Mouse (Mus musculus): ENCODE measurements at regions not wholly inside any gene's neighbourhood (a gene's known extent, or its start where the extent isn't known, plus 50 kb on each side); places are given as distances from the start of the nearest gene placed in this dataset.

DNA sequence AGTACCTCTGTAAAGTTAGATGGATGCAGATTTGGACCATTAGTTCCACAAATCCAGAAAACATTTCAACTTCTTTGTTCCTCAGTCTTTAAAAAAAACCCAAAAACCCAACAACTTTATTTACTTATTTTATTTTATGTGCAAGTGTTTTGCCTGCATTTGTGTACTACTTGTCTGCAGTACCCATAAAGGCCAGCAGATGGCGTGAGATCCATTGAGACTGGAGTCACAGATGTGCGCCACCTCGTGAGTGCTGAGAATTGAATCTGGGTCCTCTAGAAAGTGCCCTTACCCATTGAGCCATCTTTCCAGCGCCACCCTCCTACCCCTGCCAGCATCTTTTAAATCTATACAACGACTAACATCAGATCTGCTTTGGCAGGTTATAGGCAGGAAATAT is 53.0 kb downstream of the Gm12689 start:
- DNase-seq (ENCODE audit: extremely low read depth, insufficient read length, low spot score), result no peak

GRCm38 (mm10) chr4:99353122-99353774 is 57.5 kb downstream of the Gm12689 start:
- no peak for DNase-seq (ENCODE audit: extremely low read depth, insufficient read length, low spot score)

DNA sequence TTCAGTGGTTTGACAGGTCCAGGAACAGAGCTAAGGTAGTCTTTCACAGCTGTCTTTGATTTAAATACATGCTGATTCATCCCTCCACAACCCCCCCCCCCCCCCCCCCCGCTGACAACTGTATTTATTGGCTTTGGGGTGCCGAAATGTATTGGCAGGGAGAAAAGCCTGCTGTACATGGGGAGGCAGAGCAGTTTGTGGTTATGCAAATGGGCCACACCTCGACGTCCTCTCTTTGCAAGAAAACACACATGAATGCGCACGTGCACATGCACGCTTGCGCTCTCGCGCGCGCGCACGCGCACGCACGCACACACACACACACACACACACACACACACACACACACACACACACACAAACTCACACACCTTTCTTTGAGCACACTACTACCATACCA is 58.5 kb downstream of the Gm12689 start:
- DNase-seq (ENCODE audit: extremely low read depth, insufficient read length, low spot score), result no peak

- DNase-seq (ENCODE audit: extremely low read depth, insufficient read length, low spot score), result no peak
Measured at GRCm38 (mm10) chr4:99354835-99355234, 59.1 kb downstream of the Gm12689 start.

DNA sequence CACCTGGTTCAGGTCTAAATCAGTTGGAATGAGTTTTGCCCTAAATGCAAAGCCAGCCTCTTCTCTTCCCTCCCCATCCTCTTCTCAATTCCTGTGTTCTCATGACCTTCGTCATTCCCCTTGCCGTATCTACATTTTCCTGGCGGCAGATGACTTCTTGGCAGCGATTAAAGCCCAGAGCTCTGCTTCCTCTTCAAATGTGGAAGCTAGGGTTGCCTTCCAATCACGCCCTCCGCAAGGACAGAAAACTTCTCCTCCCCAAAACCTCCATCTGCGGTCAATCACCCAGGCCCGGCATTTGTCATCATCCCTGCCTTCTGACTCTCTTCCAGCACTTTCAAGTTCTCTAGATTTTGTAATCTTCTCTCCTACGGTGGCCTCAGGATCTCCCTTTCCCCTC is 72.3 kb downstream of the Gm12689 start:
- DNase-seq (ENCODE audit: extremely low read depth, insufficient read length, low spot score), result no peak

GRCm38 (mm10) chr4:99371162-99371561 is 75.5 kb downstream of the Gm12689 start:
- no peak for DNase-seq (ENCODE audit: extremely low read depth, insufficient read length, low spot score)

DNA sequence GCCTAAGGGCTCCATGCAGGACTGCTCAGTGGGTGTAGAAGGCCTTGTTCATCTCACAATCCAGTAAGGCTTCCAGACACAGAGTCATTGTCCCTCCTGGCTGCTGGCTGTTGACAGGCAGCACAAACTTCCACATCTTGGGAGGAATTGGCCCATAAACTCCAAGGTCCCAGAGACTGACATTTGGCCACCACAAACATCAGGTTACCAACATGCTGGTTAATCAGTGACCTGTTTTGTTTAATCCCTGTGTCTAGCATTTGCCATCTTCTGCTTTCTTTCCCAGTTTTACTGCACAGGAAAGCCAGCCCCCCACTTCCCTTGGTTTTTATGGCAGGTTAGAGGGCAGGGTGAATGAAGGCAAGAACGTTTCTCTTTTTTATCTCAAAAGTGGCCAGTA is 80.5 kb downstream of the Gm12689 start:
- DNase-seq (ENCODE audit: extremely low read depth, insufficient read length, low spot score), result no peak

- DNase-seq (ENCODE audit: extremely low read depth, insufficient read length, low spot score), result no peak
Measured at GRCm38 (mm10) chr4:99376911-99377310, 81.2 kb downstream of the Gm12689 start.

- DNase-seq (ENCODE audit: extremely low read depth, insufficient read length, low spot score), result no peak
Measured at GRCm38 (mm10) chr4:99379983-99380382, 84.3 kb downstream of the Gm12689 start.

DNA sequence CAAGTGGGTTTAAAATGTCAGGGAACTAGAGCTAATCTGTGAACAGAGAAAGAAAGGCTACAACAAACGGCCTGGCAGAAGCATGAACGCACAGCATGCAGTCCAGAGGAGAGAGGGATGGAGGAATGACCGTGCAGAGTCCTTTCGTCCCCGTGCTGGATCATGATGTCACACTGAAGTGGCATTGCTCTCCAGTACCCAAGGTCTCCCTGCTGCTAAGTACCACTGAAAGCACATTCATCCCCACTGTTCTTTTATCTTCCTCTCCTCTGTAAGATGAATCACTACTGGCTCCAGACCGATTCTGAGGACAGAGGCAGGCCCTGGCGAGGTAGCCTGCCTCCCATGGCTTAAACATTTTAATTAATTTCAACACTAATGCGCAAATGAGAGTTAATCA is 89.7 kb downstream of the Gm12689 start:
- no peak for DNase-seq (ENCODE audit: extremely low read depth, insufficient read length, low spot score)

DNA sequence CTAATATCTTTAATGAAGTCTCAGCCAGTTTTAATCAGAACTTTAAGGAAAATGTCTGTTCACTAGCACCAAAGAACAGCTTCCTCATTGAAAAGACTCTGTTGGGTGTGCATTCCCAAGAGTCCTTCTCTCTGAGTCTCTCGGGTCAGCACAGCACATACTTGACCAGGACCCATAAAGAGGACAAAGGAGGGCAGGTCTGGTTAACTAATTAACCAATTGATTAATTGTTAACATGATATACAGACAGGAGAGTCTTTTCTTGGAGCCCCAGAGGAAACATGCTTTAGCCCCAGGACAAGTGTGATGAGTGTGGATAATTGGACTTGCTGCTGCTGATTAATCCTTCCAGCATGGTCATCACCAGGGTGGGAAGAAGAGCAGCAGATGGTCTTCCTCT is 93.7 kb downstream of the Gm12689 start:
- no peak for DNase-seq (ENCODE audit: extremely low read depth, insufficient read length, low spot score)

- DNase-seq (ENCODE audit: extremely low read depth, insufficient read length, low spot score), result no peak
Measured at GRCm38 (mm10) chr4:99392986-99393385, 97.3 kb downstream of the Gm12689 start.

GRCm38 (mm10) chr4:99394244-99394643 is 98.5 kb downstream of the Gm12689 start:
- no peak for DNase-seq (ENCODE audit: extremely low read depth, insufficient read length, low spot score)

DNA sequence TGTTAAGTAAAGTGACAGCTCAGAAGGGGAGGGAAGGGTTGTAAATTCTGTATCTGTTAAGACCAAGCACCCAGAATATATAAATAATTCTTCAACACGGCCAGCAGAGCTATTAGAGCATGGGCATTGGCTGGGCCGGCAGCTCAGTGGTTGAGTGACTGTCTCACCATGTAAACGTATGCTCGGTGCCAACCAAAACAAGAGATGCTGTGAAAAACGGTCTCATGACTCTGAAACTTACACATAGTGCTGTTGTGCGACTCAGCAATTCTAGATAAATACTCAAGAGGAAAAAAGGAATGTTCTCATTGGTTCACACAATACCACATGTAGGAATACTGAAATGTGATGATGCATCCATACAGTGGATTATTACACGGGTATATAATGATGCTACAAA is 111.8 kb downstream of the Gm12689 start:
- DNase-seq (ENCODE audit: extremely low read depth, insufficient read length, low spot score), result no peak

DNA sequence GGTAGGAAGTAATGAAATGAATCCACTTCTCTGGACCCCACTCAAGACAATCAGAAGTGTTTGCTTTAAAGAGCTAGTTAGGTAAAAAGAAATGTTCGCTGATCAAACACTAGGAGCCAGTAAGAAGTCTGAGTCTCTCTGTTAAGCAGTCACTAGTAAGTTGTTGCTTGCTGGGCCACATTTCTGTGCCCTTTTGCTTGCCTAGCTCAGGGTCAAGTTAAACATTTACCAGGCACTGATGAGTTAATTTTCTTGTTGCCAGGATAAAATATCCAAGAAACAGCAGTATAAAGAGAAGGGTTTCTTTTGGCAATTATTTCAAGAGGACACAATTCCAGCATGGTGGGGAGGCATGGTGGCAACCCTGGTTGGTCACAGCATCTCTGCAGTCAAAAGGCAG is 127.7 kb downstream of the Gm12689 start:
- no peak for DNase-seq (ENCODE audit: extremely low read depth, insufficient read length, low spot score)

- DNase-seq (ENCODE audit: extremely low read depth, insufficient read length, low spot score), result no peak
Measured at GRCm38 (mm10) chr4:99445077-99445754, 149.5 kb downstream of the Gm12689 start.

GRCm38 (mm10) chr4:99445755-99446128 is 150.0 kb downstream of the Gm12689 start:
- no peak for DNase-seq (ENCODE audit: extremely low read depth, insufficient read length, low spot score)

DNA sequence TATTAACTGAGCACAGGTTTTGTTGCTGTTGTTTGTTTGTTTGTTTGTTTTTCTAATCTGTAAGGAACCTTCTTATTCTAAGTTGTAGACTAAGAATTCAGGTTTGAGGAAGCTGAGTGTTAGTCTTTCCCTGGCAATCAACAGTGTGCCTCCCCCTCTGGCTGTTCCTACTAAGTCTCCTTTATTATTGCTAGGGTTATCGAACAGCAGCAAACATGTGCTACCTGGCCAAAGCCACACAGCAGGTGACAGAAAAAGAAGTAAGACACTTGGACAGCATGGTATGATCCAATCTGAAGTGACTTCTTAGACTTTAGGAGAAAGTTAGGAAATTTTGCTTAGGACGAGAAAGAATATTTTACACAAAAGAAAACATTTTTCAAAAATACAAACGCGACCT is 163.3 kb downstream of the Gm12689 start:
- DNase-seq (ENCODE audit: extremely low read depth, insufficient read length, low spot score), result no peak

- DNase-seq (ENCODE audit: extremely low read depth, insufficient read length, low spot score), result no peak
Measured at GRCm38 (mm10) chr4:99459436-99459835, 163.7 kb downstream of the Gm12689 start.

DNA sequence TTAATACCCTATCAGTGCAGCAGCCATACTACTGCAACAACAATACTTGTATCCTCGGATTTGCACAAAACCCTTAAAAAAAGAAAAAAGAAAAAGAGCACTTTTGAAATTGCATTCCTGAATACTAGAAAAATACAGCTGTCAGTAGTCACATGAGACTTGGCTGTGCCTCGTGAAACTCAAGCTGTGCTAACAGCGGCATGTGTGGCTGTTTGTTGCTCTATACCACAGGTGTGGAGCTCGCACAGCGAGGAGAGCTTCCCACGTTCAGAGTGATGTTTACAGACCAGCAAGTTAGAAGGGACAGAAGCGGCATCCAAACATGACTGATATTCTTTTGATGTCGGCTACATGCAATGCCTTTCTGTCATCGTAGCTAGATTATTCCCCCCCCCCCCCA is 169.8 kb downstream of the Gm12689 start:
- no peak for DNase-seq (ENCODE audit: extremely low read depth, insufficient read length, low spot score)

- DNase-seq (ENCODE audit: extremely low read depth, insufficient read length, low spot score), result no peak
Measured at GRCm38 (mm10) chr4:99475701-99476218, 180.1 kb downstream of the Gm12689 start.

- no peak for DNase-seq (ENCODE audit: extremely low read depth, insufficient read length, low spot score)
Measured at GRCm38 (mm10) chr4:99484271-99484670, 171.8 kb upstream of the Foxd3 start.
